Mouse (Mus musculus) heart, postnatal 0 days (tissue): Measurements from ENCODE around the gene Kmt5b.

Source experiments
- CTCF ChIP-seq: IDR thresholded peaks from 2 replicates; pipeline ENCODE4 v1.5.1; 2016; ENCODE audit warnings: antibody characterized with exemption, control low read depth, low read depth
- EP300 ChIP-seq: IDR thresholded peaks from 2 replicates; pipeline ENCODE4 v1.6.1; 2016; ENCODE audit warnings: antibody characterized with exemption, low read depth

DNA sequence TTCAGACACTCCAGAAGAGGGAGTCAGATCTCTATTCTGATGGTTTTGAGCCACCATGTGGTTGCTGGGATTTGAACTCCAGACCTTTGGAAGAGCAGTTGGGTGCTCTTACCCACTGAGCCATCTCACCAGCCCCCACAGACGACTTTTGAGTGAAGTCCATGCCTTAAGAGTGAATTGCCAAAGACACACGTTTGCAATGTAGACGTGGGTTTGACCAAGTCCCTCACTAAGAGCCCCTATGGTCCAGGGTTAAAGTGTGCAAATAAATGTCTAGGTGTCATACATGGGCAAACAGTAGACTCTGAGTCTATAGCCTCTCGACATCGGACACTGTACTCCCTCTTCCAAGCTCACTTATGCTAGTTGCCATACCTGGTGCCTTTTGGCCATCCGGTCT, 2.3 kb downstream of the Kmt5b start:
- no peak for TF ChIP-seq CTCF
- no peak for TF ChIP-seq EP300
